Mouse (Mus musculus) stomach, postnatal 0 days (tissue): Measurements from ENCODE around the gene H2-T22. TPM values are rescaled to one million over a fixed set of nuclear protein-coding genes. Genes with fewer than 3 reads are reported as not detected.

Source experiments
- ATAC-seq: fragments of 200-750 bp; cut with Nextera tagmentation; 2 replicates; pipeline ENCODE4 v1.8.0; 2017; ENCODE audit not compliant: low FRiP score, low TSS enrichment
- DNase-seq: peaks from one replicate; pipeline ENCODE4 v3.0.0-alpha.2; 2016; ENCODE audit warnings: low spot score
- H3K27ac ChIP-seq: fragments of 300-500 bp; sonication (generic); replicated peaks from 2 replicates; pipeline ENCODE4 v1.5.1; 2014; ENCODE audit warnings: mild to moderate bottlenecking, control low read depth
- H3K27me3 ChIP-seq: fragments of 300-500 bp; sonication (generic); 2 replicates; pipeline ENCODE4 v1.6.1; 2014; ENCODE audit warnings: low read length; ENCODE audit not compliant: control insufficient read depth, insufficient read depth
- H3K36me3 ChIP-seq: fragments of 300-500 bp; sonication (generic); 2 replicates; pipeline ENCODE4 v1.6.1; 2014; ENCODE audit warnings: low read length, mixed read lengths; ENCODE audit not compliant: control insufficient read depth, insufficient read depth
- H3K4me1 ChIP-seq: fragments of 300-500 bp; sonication (generic); replicated peaks from 2 replicates; pipeline ENCODE4 v1.6.1; 2014; ENCODE audit warnings: antibody characterized with exemption; ENCODE audit not compliant: control insufficient read depth, insufficient read depth
- H3K4me2 ChIP-seq: fragments of 300-500 bp; sonication (generic); replicated peaks from 2 replicates; pipeline ENCODE4 v1.6.1; 2014; ENCODE audit warnings: low read depth, mild to moderate bottlenecking, control low read depth, moderate library complexity
- H3K4me3 ChIP-seq: fragments of 300-500 bp; sonication (generic); 2 replicates; pipeline ENCODE4 v1.5.1; 2014; ENCODE audit warnings: low read depth, low read length, control low read depth
- H3K9ac ChIP-seq: fragments of 300-500 bp; sonication (generic); 2 replicates; pipeline ENCODE4 v1.6.1; 2014; ENCODE audit warnings: mild to moderate bottlenecking, low read length, control low read depth, mixed read lengths
- H3K9me3 ChIP-seq: fragments of 300-500 bp; sonication (generic); 2 replicates; pipeline ENCODE4 v1.6.1; 2016; ENCODE audit warnings: low read length; ENCODE audit not compliant: control insufficient read depth
- CTCF ChIP-seq: IDR thresholded peaks from 2 replicates; pipeline ENCODE4 v1.5.1; 2016; ENCODE audit warnings: antibody characterized with exemption, low read depth, mild to moderate bottlenecking, moderate library complexity
- EP300 ChIP-seq: optimal IDR thresholded peaks from 2 replicates; pipeline ENCODE3; 2016; ENCODE audit warnings: antibody characterized with exemption
- WGBS: fragments of 180-500 bp; shearing (Covaris S2); extraction: QIAGEN DNeasy Blood & Tissue Kit; methylation state at CpG from one replicate; pipeline ENCODE4 v1.1.7; 2014; 5-methylcytosine and 5-hydroxymethylcytosine counted together
- polyA plus RNA-seq: library from polyadenylated mRNA; unstranded; fragments of >200 nt; fragmentation: Nextera tagmentation; extraction: Ambion mirVana; gene quantifications from 2 replicates; pipeline ENCODE4 v1.2.1, GENCODE M21; 2015

Gene H2-T22
- polyA plus RNA-seq, 1 experiment from 2014 or later, result 18.9 TPM

DNA sequence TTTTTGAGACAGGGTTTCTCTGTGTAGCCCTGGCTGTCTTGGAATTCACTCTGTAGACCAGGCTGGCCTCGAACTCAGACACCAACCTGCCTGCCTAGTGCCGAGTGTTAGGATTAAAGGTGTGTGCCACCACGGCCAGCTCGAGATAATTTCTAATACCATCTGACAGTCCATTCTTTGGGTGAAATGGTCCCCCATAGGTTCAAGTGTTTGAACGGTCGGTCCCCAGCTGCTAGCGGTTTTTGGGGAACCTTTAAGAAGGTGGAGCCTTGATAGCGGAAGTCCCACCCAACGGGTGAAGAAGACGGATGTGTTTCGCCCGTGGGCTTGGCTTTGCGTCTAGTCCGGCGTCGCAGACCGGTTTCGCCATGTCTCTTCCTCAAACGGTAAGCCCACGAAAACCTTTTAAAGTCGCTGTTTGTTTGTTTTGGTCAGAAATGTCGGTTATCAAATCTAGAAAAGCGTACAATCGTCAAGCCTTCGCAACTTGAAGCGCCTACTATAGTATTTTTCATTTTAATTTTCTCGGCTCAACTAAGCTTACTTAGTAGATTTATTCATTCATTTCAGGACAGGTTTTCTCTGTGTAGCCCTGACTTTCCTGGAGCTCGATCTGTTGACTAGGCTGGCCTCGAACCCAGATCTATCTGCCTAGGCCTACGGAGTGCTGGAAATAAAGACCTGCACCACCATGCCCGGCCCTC lies 48.2 kb downstream of the H2-T22 start:
- 4% methylated on average over 31 of the region's 31 CpGs for WGBS
- peak overlapping the region; percentile 70 for H3K4me2 ChIP-seq
- peak overlapping the region; percentile 0; the same call in 1 of the 2 replicates for H3K27ac ChIP-seq
- H3K36me3 ChIP-seq, result no peaks in the 10 kb centered on the region; the same call in 1 of the 2 replicates
- H3K9me3 ChIP-seq, result no peaks in the 10 kb centered on the region
- DNase-seq (peak; percentile 81), ATAC-seq (peak; percentile 69)
- H3K27me3 ChIP-seq, result no peaks in the 10 kb centered on the region
- H3K4me3 ChIP-seq, result peak overlapping the region; percentile 42
- H3K4me1 ChIP-seq, result 0 out of 2 replicates have a peak, but pooled peaks cover 2% of the 10 kb centered on the region
- peak overlapping the region; percentile 38 for H3K9ac ChIP-seq
- no peak for TF ChIP-seq CTCF
- TF ChIP-seq EP300, result no peak

GRCm38 (mm10) chr17:35993675-35994074 lies 48.9 kb downstream of the H2-T22 start:
- Histone ChIP-seq H3K27me3 (no peaks in the 10 kb centered on the region), H3K4me1 (0 out of 2 replicates have a peak, but pooled peaks cover 2% of the 10 kb centered on the region), H3K9me3 (no peaks in the 10 kb centered on the region), H3K4me2 (no peak overlapping the region), H3K27ac (no peak overlapping the region), H3K36me3 (no peaks in the 10 kb centered on the region; the same call in 1 of the 2 replicates), H3K4me3 (no peak overlapping the region), H3K9ac (no peak overlapping the region)
- WGBS, result 5% methylated on average over 17 of the region's 17 CpGs
- TF ChIP-seq EP300 (no peak), CTCF (peak; percentile 99)
- ATAC-seq, result peak; percentile 73
- peak; percentile 89 for DNase-seq

DNA sequence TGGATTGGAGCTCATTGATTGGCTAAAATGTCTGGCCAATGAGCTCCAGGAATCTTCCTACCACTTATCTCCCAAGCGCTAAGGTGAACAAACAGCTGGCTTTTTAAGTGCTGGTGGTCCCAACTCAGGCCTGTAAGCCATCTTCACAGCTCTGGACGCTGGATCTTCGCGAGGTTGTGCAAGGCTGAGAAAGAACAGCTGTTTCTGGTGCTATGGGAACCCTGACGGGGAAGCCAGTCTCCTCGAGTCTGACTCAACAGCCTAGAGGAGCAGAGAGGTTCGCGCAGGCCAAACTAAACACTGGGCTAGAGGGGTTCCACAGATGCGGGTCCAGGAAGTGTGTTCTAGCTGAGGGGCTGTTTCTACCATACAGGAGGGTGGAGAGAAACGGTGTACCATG lies 50.8 kb downstream of the H2-T22 start:
- H3K27ac ChIP-seq, result peak overlapping the region; percentile 56; the same call in 1 of the 2 replicates
- no peaks in the 10 kb centered on the region for H3K27me3 ChIP-seq
- no peak overlapping the region for H3K9ac ChIP-seq
- DNase-seq, result peak; percentile 38
- TF ChIP-seq EP300 (no peak), CTCF (no peak)
- H3K4me1 ChIP-seq, result 0 out of 2 replicates have a peak, but pooled peaks cover 2% of the 10 kb centered on the region
- H3K4me3 ChIP-seq, result no peak overlapping the region
- ATAC-seq, result peak; percentile 18; the same call in 1 of the 2 replicates
- H3K4me2 ChIP-seq, result no peak overlapping the region
- H3K9me3 ChIP-seq, result no peaks in the 10 kb centered on the region
- WGBS, result 26% methylated on average over 10 of the region's 10 CpGs
- peaks cover 3% of the 10 kb centered on the region for H3K36me3 ChIP-seq

Other genes starting within 250 kb of the H2-T22 start
- 74.8 and 79.5 TPM in 2 replicates for gene Ier3, start 221.1 kb downstream of the H2-T22 start, polyA plus RNA-seq
- 41.0 and 43.5 TPM in 2 replicates for gene Flot1, start 219.5 kb downstream of the H2-T22 start, polyA plus RNA-seq
- 251 and 296 TPM in 2 replicates for gene Tubb5, start 204.4 kb downstream of the H2-T22 start, polyA plus RNA-seq
- gene Mdc1, start 201.2 kb downstream of the H2-T22 start, polyA plus RNA-seq, result 2.1 and 2.2 TPM in 2 replicates
- gene Nrm, start 181.4 kb downstream of the H2-T22 start, polyA plus RNA-seq, result 27.3 and 27.4 TPM in 2 replicates
- gene Ppp1r18, start 177.2 kb downstream of the H2-T22 start, polyA plus RNA-seq, result 15.3 and 16.6 TPM in 2 replicates
- gene Dhx16, start 162.9 kb downstream of the H2-T22 start, polyA plus RNA-seq, result 14.2 and 19.3 TPM in 2 replicates
- gene 2310061I04Rik, start 145.3 kb downstream of the H2-T22 start, polyA plus RNA-seq, result 20.5 and 21.7 TPM in 2 replicates
- 12.7 and 14.5 TPM in 2 replicates for gene Atat1, start 132.7 kb downstream of the H2-T22 start, polyA plus RNA-seq
- 80.0 and 83.4 TPM in 2 replicates for gene Mrps18b, start 126.4 kb downstream of the H2-T22 start, polyA plus RNA-seq
- gene Ppp1r10, start 126.3 kb downstream of the H2-T22 start, polyA plus RNA-seq, result 13.9 and 17.4 TPM in 2 replicates
- 54.8 and 71.5 TPM in 2 replicates for gene Abcf1, start 73.0 kb downstream of the H2-T22 start, polyA plus RNA-seq
- gene Gnl1, start 62.9 kb downstream of the H2-T22 start, polyA plus RNA-seq, result 24.6 and 25.1 TPM in 2 replicates
- 10.8 and 10.9 TPM in 2 replicates for gene Prr3, start 62.5 kb downstream of the H2-T22 start, polyA plus RNA-seq
- 1.0 and 1.1 TPM in 2 replicates for gene H2-T24, start 22.2 kb downstream of the H2-T22 start, polyA plus RNA-seq
- gene H2-T23, start 9.9 kb downstream of the H2-T22 start, polyA plus RNA-seq, result 35.9 and 40.2 TPM in 2 replicates
- gene Gm6034, start 214 bp upstream of the H2-T22 start, polyA plus RNA-seq, result not detected in 2 replicates
- 0.08 and 0.10 TPM in 2 replicates for gene Gm11127, start 15.6 kb upstream of the H2-T22 start, polyA plus RNA-seq
- not detected in 2 replicates for gene Gm19684, start 78.9 kb upstream of the H2-T22 start, polyA plus RNA-seq
- not detected in 2 replicates for gene Gm7030, start 86.7 kb upstream of the H2-T22 start, polyA plus RNA-seq
- gene Gm8909, start 125.8 kb upstream of the H2-T22 start, polyA plus RNA-seq, result 0.16 and 0.22 TPM in 2 replicates
- gene H2-T3, start 147.5 kb upstream of the H2-T22 start, polyA plus RNA-seq, result 0.04 TPM in 1 of 2 replicates, not detected in the other
- gene Rpp21, start 215.3 kb upstream of the H2-T22 start, polyA plus RNA-seq, result 126 TPM in 2 replicates
- 6.2 and 6.5 TPM in 2 replicates for gene Trim39, start 229.5 kb upstream of the H2-T22 start, polyA plus RNA-seq
- gene H2-M10.2, start 243.7 kb upstream of the H2-T22 start, polyA plus RNA-seq, result not detected in 2 replicates